Mouse (Mus musculus) stomach, postnatal 0 days (tissue): ENCODE data around the gene Kcnj10.

Experiments
- CTCF ChIP-seq: IDR thresholded peaks from 2 replicates; pipeline ENCODE4 v1.5.1; 2016; ENCODE audit warnings: antibody characterized with exemption, low read depth, mild to moderate bottlenecking, moderate library complexity
- EP300 ChIP-seq: optimal IDR thresholded peaks from 2 replicates; pipeline ENCODE3; 2016; ENCODE audit warnings: antibody characterized with exemption

DNA sequence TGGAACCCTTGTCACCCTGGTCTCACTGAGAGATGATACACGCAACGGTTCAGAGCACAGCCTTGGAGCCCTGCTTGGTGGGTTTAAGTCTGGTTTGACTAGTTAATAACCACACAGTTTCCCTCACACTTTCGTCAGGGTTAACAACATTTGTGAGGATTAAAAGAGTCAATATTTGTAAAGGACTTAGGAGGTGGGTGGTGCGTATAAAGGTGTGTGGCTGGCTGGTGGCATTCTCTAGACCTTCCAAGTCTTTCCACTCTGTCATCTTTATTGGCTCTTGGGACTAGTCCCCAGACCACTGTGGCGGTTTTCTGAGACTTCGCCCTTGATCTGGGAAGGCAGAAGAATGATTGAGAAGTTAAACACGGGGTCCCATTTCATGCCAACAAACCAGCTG, 3.8 kb downstream of the Kcnj10 start:
- TF ChIP-seq CTCF (no peak), EP300 (no peak)
